Mouse (Mus musculus) neural tube, embryonic 14.5 days (tissue): ENCODE data around the gene Hba-a2. TPM values are rescaled to one million over a fixed set of nuclear protein-coding genes. Genes with fewer than 3 reads are reported as not detected.

Experiments used
- ATAC-seq: fragments of 200-750 bp; cut with Nextera tagmentation; 2 replicates; pipeline ENCODE4 v1.8.0; 2017; ENCODE audit warnings: low read depth, mild to moderate bottlenecking, moderate TSS enrichment, moderate library complexity
- H3K27ac ChIP-seq: fragments of 300-500 bp; sonication (generic); 2 replicates; pipeline ENCODE4 v1.5.1; 2014; ENCODE audit warnings: low read depth, mild to moderate bottlenecking, control low read depth, low read length, moderate library complexity, mixed read lengths
- H3K27me3 ChIP-seq: fragments of 300-500 bp; sonication (generic); 2 replicates; pipeline ENCODE4 v1.6.1; 2014; ENCODE audit warnings: low read length; ENCODE audit not compliant: control insufficient read depth, insufficient read depth
- H3K36me3 ChIP-seq: fragments of 300-500 bp; sonication (generic); 2 replicates; pipeline ENCODE4 v1.6.1; 2014; ENCODE audit warnings: low read length, mixed read lengths; ENCODE audit not compliant: control insufficient read depth, insufficient read depth
- H3K4me1 ChIP-seq: fragments of 300-500 bp; sonication (generic); 2 replicates; pipeline ENCODE4 v1.6.1; 2014; ENCODE audit warnings: low read length; ENCODE audit not compliant: control insufficient read depth, insufficient read depth
- H3K4me2 ChIP-seq: fragments of 300-500 bp; sonication (generic); 2 replicates; pipeline ENCODE4 v1.6.1; 2014; ENCODE audit warnings: mild to moderate bottlenecking, low read depth, low read length, control low read depth
- H3K4me3 ChIP-seq: fragments of 300-500 bp; sonication (generic); 2 replicates; pipeline ENCODE4 v1.5.1; 2014; ENCODE audit warnings: low read depth, low read length, control low read depth, mixed read lengths
- H3K9ac ChIP-seq: fragments of 300-500 bp; sonication (generic); replicated peaks from 2 replicates; pipeline ENCODE4 v1.6.1; 2014; ENCODE audit warnings: low read depth, mild to moderate bottlenecking, control low read depth, low read length, mixed read lengths
- H3K9me3 ChIP-seq: fragments of 300-500 bp; sonication (generic); 2 replicates; pipeline ENCODE4 v1.6.1; 2016; ENCODE audit warnings: low read length; ENCODE audit not compliant: control insufficient read depth
- WGBS: fragments of 180-500 bp; shearing (Covaris S2); extraction: QIAGEN DNeasy Blood & Tissue Kit; methylation state at CpG from one replicate; pipeline ENCODE4 v1.1.7; 2014; 5-methylcytosine and 5-hydroxymethylcytosine counted together
- polyA plus RNA-seq: library from polyadenylated mRNA; unstranded; fragments of >200 nt; fragmentation: Nextera tagmentation; extraction: Ambion mirVana; gene quantifications from 2 replicates; pipeline ENCODE4 v1.2.1, GENCODE M21; 2014

The Hba-a2 gene
- polyA plus RNA-seq, 1 experiment from 2014 or later: 6,030 TPM

- Histone ChIP-seq H3K27me3 (no peaks in the 10 kb centered on the region), H3K4me1 (peaks cover 11% of the 10 kb centered on the region; the same call in 1 of the 2 replicates), H3K4me2 (no peak overlapping the region), H3K4me3 (no peak overlapping the region), H3K9me3 (no peaks in the 10 kb centered on the region), H3K36me3 (no peaks in the 10 kb centered on the region), H3K27ac (no peak overlapping the region), H3K9ac (no peak overlapping the region)
- ATAC-seq: no peak
- 98% methylated on average over 3 of the region's 3 CpGs for WGBS
Observed at GRCm38 (mm10) chr11:32265117-32265738, 31.1 kb upstream of the Hba-a2 start.

GRCm38 (mm10) chr11:32266194-32266593 is 30.1 kb upstream of the Hba-a2 start:
- ATAC-seq: no peak
- H3K9ac ChIP-seq: no peak overlapping the region
- H3K4me3 ChIP-seq: no peak overlapping the region
- H3K36me3 ChIP-seq: no peaks in the 10 kb centered on the region
- H3K9me3 ChIP-seq: no peaks in the 10 kb centered on the region
- no peak overlapping the region for H3K27ac ChIP-seq
- H3K4me2 ChIP-seq: no peak overlapping the region
- no peaks in the 10 kb centered on the region for H3K27me3 ChIP-seq
- 91% methylated on average over 6 of the region's 6 CpGs for WGBS
- H3K4me1 ChIP-seq: peaks cover 11% of the 10 kb centered on the region; the same call in 1 of the 2 replicates

- H3K27ac ChIP-seq: peak overlapping the region; percentile 96
- peak; percentile 0; the same call in 1 of the 2 replicates for ATAC-seq
- H3K4me3 ChIP-seq: peak overlapping the region; percentile 86
- H3K9me3 ChIP-seq: no peaks in the 10 kb centered on the region
- peak overlapping the region; percentile 52 for H3K4me2 ChIP-seq
- no peaks in the 10 kb centered on the region for H3K27me3 ChIP-seq
- WGBS: 18% methylated on average over 6 of the region's 6 CpGs
- no peaks in the 10 kb centered on the region for H3K36me3 ChIP-seq
- H3K9ac ChIP-seq: peak overlapping the region; percentile 93
- H3K4me1 ChIP-seq: peaks cover 11% of the 10 kb centered on the region; the same call in 1 of the 2 replicates
Observed at GRCm38 (mm10) chr11:32266776-32267175, 29.5 kb upstream of the Hba-a2 start.

- under 1% methylated on average over 54 of the region's 54 CpGs for WGBS
- Histone ChIP-seq H3K27ac (peak within 1 kb of the TSS; percentile 96), H3K4me1 (peaks cover 11% of the 10 kb centered on the region; the same call in 1 of the 2 replicates), H3K9ac (peak within 1 kb of the TSS; percentile 93), H3K4me2 (peak within 1 kb of the TSS; percentile 52), H3K4me3 (peak within 1 kb of the TSS; percentile 86), H3K27me3 (no peaks in the 10 kb centered on the region), H3K9me3 (no peaks in the 10 kb centered on the region), H3K36me3 (no peaks in the 10 kb centered on the region)
- peak; percentile 100 for ATAC-seq
Observed at GRCm38 (mm10) chr11:32267188-32267884, 29.0 kb upstream of the Hba-a2 start, which contains the start of gene Nprl3. Gene Nprl3 (minus strand): TSS chr11:32267707.

- Histone ChIP-seq H3K4me2 (peak overlapping the region; percentile 52), H3K4me3 (peak overlapping the region; percentile 86), H3K27me3 (no peaks in the 10 kb centered on the region), H3K27ac (peak overlapping the region; percentile 96; the same call in 1 of the 2 replicates), H3K4me1 (peaks cover 11% of the 10 kb centered on the region; the same call in 1 of the 2 replicates), H3K9ac (peak overlapping the region; percentile 93), H3K9me3 (no peaks in the 10 kb centered on the region), H3K36me3 (no peaks in the 10 kb centered on the region)
- 19% methylated on average over 5 of the region's 5 CpGs for WGBS
- ATAC-seq: peak; percentile 49
Observed at GRCm38 (mm10) chr11:32267964-32268363, 28.3 kb upstream of the Hba-a2 start.

- Histone ChIP-seq H3K4me3 (no peak overlapping the region), H3K36me3 (no peaks in the 10 kb centered on the region), H3K27me3 (no peaks in the 10 kb centered on the region), H3K9ac (no peak overlapping the region), H3K9me3 (no peaks in the 10 kb centered on the region), H3K4me1 (peaks cover 11% of the 10 kb centered on the region; the same call in 1 of the 2 replicates), H3K4me2 (no peak overlapping the region), H3K27ac (no peak overlapping the region)
- WGBS: 91% methylated on average over 5 of the region's 5 CpGs
- no peak for ATAC-seq
Observed at GRCm38 (mm10) chr11:32268952-32269351, 27.3 kb upstream of the Hba-a2 start.

GRCm38 (mm10) chr11:32271178-32271577 is 25.1 kb upstream of the Hba-a2 start:
- H3K4me2 ChIP-seq: no peak overlapping the region
- H3K27ac ChIP-seq: no peak overlapping the region
- WGBS: 49% methylated on average over 4 of the region's 4 CpGs
- H3K9ac ChIP-seq: no peak overlapping the region
- H3K27me3 ChIP-seq: no peaks in the 10 kb centered on the region
- no peaks in the 10 kb centered on the region for H3K9me3 ChIP-seq
- no peaks in the 10 kb centered on the region for H3K36me3 ChIP-seq
- H3K4me3 ChIP-seq: no peak overlapping the region
- ATAC-seq: no peak
- H3K4me1 ChIP-seq: peaks cover 8% of the 10 kb centered on the region; the same call in 1 of the 2 replicates

GRCm38 (mm10) chr11:32276347-32276746 is 19.9 kb upstream of the Hba-a2 start, which contains the start of gene Hba-x:
Gene Hba-x (plus strand): TSS chr11:32276400.
- Histone ChIP-seq H3K27ac (no peak within 1 kb of the TSS), H3K27me3 (no peaks in the 10 kb centered on the region), H3K36me3 (no peaks in the 10 kb centered on the region), H3K4me1 (no peaks in the 10 kb centered on the region), H3K9me3 (no peaks in the 10 kb centered on the region), H3K4me3 (no peak within 1 kb of the TSS), H3K4me2 (no peak within 1 kb of the TSS), H3K9ac (no peak within 1 kb of the TSS)
- WGBS: 68% methylated on average over 3 of the region's 3 CpGs
- no peak for ATAC-seq
